ENCODE assay signal across 8 mouse cellular contexts in genomic region chr5:52115821-52116317, GRCm38 (mm10).
DNase-seq lines count a peak whose midpoint lies in the region; ATAC-seq and TF ChIP-seq lines count a peak whose summit lies in the region.

No protein-coding gene starts in this region.

- WGBS in embryonic facial prominence, embryonic 14.5 days = 0% methylated on average over 10 of the region's 53 CpGs
- WGBS in heart, embryonic 10.5 days = 0% methylated on average over 52 of the region's 53 CpGs
- 0% methylated on average over 29 of the region's 53 CpGs for WGBS in limb, embryonic 14.5 days
- under 1% methylated on average over 50 of the region's 53 CpGs for WGBS in midbrain, embryonic 15.5 days
- 0% methylated on average over 46 of the region's 53 CpGs for WGBS in stomach, embryonic 15.5 days

- H3K4me1 ChIP-seq in embryonic facial prominence, embryonic 14.5 days (ENCODE audit: control insufficient read depth, insufficient read depth, low read length) = peaks cover 13% of the 10 kb centered on the region; the same call in 1 of the 2 replicates
- H3K4me1 ChIP-seq in heart, embryonic 10.5 days = peaks cover 32% of the 10 kb centered on the region
- peaks cover 14% of the 10 kb centered on the region for H3K4me1 ChIP-seq in limb, embryonic 14.5 days (ENCODE audit: control insufficient read depth, insufficient read depth, low read length)
- H3K4me1 ChIP-seq in midbrain, embryonic 15.5 days = peaks cover 40% of the 10 kb centered on the region
- peaks cover 20% of the 10 kb centered on the region for H3K4me1 ChIP-seq in stomach, embryonic 15.5 days

- peak overlapping the region; percentile 74 for H3K4me3 ChIP-seq in embryonic facial prominence, embryonic 14.5 days (ENCODE audit: low read depth, low read length)
- peak overlapping the region; percentile 80 for H3K4me3 ChIP-seq in heart, embryonic 10.5 days
- peak overlapping the region; percentile 68 for H3K4me3 ChIP-seq in limb, embryonic 14.5 days (replicated peaks; ENCODE audit: low read length)
- H3K4me3 ChIP-seq in midbrain, embryonic 15.5 days = peak overlapping the region; percentile 83
- H3K4me3 ChIP-seq in stomach, embryonic 15.5 days (replicated peaks) = peak overlapping the region; percentile 69

- no peaks in the 10 kb centered on the region for H3K9me3 ChIP-seq in embryonic facial prominence, embryonic 14.5 days (ENCODE audit: control insufficient read depth, low read length)
- H3K9me3 ChIP-seq in heart, embryonic 10.5 days = no peaks in the 10 kb centered on the region
- no peaks in the 10 kb centered on the region for H3K9me3 ChIP-seq in limb, embryonic 14.5 days (ENCODE audit: control insufficient read depth, low read length)
- H3K9me3 ChIP-seq in midbrain, embryonic 15.5 days = no peaks in the 10 kb centered on the region
- no peaks in the 10 kb centered on the region for H3K9me3 ChIP-seq in stomach, embryonic 15.5 days

- peak; percentile 78 for DNase-seq in CD4-positive helper T cell, adult 2 months (ENCODE audit: low read depth, low spot score)
- peak; percentile 61 to 71 for DNase-seq in adrenal gland, postnatal 36 days
- DNase-seq in embryonic facial prominence, embryonic 14.5 days (ENCODE audit: low spot score) = peak; percentile 90
- DNase-seq in heart, embryonic 10.5 days (ENCODE audit: low spot score) = peak; percentile 89
- DNase-seq in kidney, adult 9 months = peak; percentile 47
- DNase-seq in limb, embryonic 14.5 days (ENCODE audit: low spot score) = peak; percentile 73

- no peak overlapping the region for H3K27ac ChIP-seq in embryonic facial prominence, embryonic 14.5 days (replicated peaks; ENCODE audit: low read depth, low read length)
- H3K27ac ChIP-seq in heart, embryonic 10.5 days = peak overlapping the region; percentile 72
- no peak overlapping the region for H3K27ac ChIP-seq in limb, embryonic 14.5 days (replicated peaks; ENCODE audit: low read depth, low read length)
- peak overlapping the region; percentile 89 for H3K27ac ChIP-seq in midbrain, embryonic 15.5 days
- H3K27ac ChIP-seq in stomach, embryonic 15.5 days = peak overlapping the region; percentile 21; the same call in 1 of the 2 replicates

- H3K27me3 ChIP-seq in embryonic facial prominence, embryonic 14.5 days (replicated peaks; ENCODE audit: control insufficient read depth, insufficient read depth, low read length) = peaks cover 58% of the 10 kb centered on the region
- H3K27me3 ChIP-seq in heart, embryonic 10.5 days (ENCODE audit: insufficient read depth, poor library complexity, severe bottlenecking) = peaks cover 58% of the 10 kb centered on the region
- peaks cover 48% of the 10 kb centered on the region for H3K27me3 ChIP-seq in limb, embryonic 14.5 days (ENCODE audit: control insufficient read depth, insufficient read depth, low read length)
- 0 out of 2 replicates have a peak, but pooled peaks cover 9% of the 10 kb centered on the region for H3K27me3 ChIP-seq in midbrain, embryonic 15.5 days (replicated peaks)
- peaks cover 23% of the 10 kb centered on the region for H3K27me3 ChIP-seq in stomach, embryonic 15.5 days (replicated peaks)

- ATAC-seq in embryonic facial prominence, embryonic 14.5 days (ENCODE audit: low read depth) = peak; percentile 88
- ATAC-seq in limb, embryonic 14.5 days (ENCODE audit: low FRiP score, low read depth) = peak; percentile 81
- peak; percentile 92 for ATAC-seq in midbrain, embryonic 15.5 days (replicated peaks)
- peak; percentile 74 for ATAC-seq in stomach, embryonic 15.5 days (ENCODE audit: insufficient read depth, low FRiP score, low read depth)

- H3K36me3 ChIP-seq in embryonic facial prominence, embryonic 14.5 days (ENCODE audit: control insufficient read depth, insufficient read depth, low read length) = no peaks in the 10 kb centered on the region
- H3K36me3 ChIP-seq in heart, embryonic 10.5 days = no peaks in the 10 kb centered on the region
- H3K36me3 ChIP-seq in limb, embryonic 14.5 days (ENCODE audit: control insufficient read depth, insufficient read depth, low read length) = no peaks in the 10 kb centered on the region
- H3K36me3 ChIP-seq in midbrain, embryonic 15.5 days (replicated peaks) = no peaks in the 10 kb centered on the region
- no peaks in the 10 kb centered on the region for H3K36me3 ChIP-seq in stomach, embryonic 15.5 days

- no peak for TF ChIP-seq POLR2A in limb, embryonic 14.5 days (IDR thresholded peaks at IDR 0.05; ENCODE audit: borderline replicate concordance, extremely low read depth, insufficient read depth, insufficient read length)

- H3K9ac ChIP-seq in embryonic facial prominence, embryonic 14.5 days (ENCODE audit: low read depth, low read length) = peak overlapping the region; percentile 65
- H3K9ac ChIP-seq in limb, embryonic 14.5 days (ENCODE audit: low read depth, low read length, severe bottlenecking) = peak overlapping the region; percentile 59
- peak overlapping the region; percentile 78 for H3K9ac ChIP-seq in midbrain, embryonic 15.5 days
- peak overlapping the region; percentile 42; the same call in 1 of the 2 replicates for H3K9ac ChIP-seq in stomach, embryonic 15.5 days

- peak overlapping the region; percentile 100 for H3K4me2 ChIP-seq in embryonic facial prominence, embryonic 14.5 days (ENCODE audit: low read depth, low read length)
- H3K4me2 ChIP-seq in limb, embryonic 14.5 days (replicated peaks; ENCODE audit: low read depth, low read length, severe bottlenecking) = peak overlapping the region; percentile 99
- H3K4me2 ChIP-seq in midbrain, embryonic 15.5 days = peak overlapping the region; percentile 97
- peak overlapping the region; percentile 100 for H3K4me2 ChIP-seq in stomach, embryonic 15.5 days

Comparison
In these comparisons a context has a peak if more than half of its experiments do, and no peak if none do; other contexts are left out.
1. H3K27ac ChIP-seq: peak in heart, embryonic 10.5 days (single experiment), midbrain, embryonic 15.5 days (single experiment) and stomach, embryonic 15.5 days (single experiment); none in embryonic facial prominence, embryonic 14.5 days (single experiment) and limb, embryonic 14.5 days (single experiment).
2. Peak in every context shown above with its lines, with median percentiles within 50 percentile points of each other: DNase-seq, ATAC-seq, H3K4me2 ChIP-seq, H3K4me3 ChIP-seq and H3K9ac ChIP-seq.